Mouse (Mus musculus) heart, embryonic 13.5 days (tissue): ENCODE results near the gene Ywhag. TPM values are rescaled to one million over a fixed set of nuclear protein-coding genes. Genes with fewer than 3 reads are reported as not detected.

Experiments used
- ATAC-seq: fragments of 200-750 bp; cut with Nextera tagmentation; 2 replicates; pipeline ENCODE4 v1.8.0; 2017; ENCODE audit warnings: moderate TSS enrichment; ENCODE audit not compliant: insufficient number of reproducible peaks, low FRiP score, low TSS enrichment; ENCODE audit errors: extremely low read depth
- H3K27ac ChIP-seq: fragments of 300-500 bp; sonication (generic); replicated peaks from 2 replicates; pipeline ENCODE4 v1.5.1; 2015; ENCODE audit warnings: moderate library complexity, mild to moderate bottlenecking, inconsistent platforms
- H3K27me3 ChIP-seq: fragments of 300-500 bp; sonication (generic); replicated peaks from 2 replicates; pipeline ENCODE4 v1.6.1; 2015; ENCODE audit warnings: mild to moderate bottlenecking, inconsistent platforms
- H3K36me3 ChIP-seq: fragments of 300-500 bp; sonication (generic); 2 replicates; pipeline ENCODE4 v1.6.1; 2015; ENCODE audit warnings: mild to moderate bottlenecking, inconsistent platforms
- H3K4me1 ChIP-seq: fragments of 300-500 bp; sonication (generic); 2 replicates; pipeline ENCODE4 v1.6.1; 2015; ENCODE audit warnings: inconsistent platforms
- H3K4me2 ChIP-seq: fragments of 300-500 bp; sonication (generic); 2 replicates; pipeline ENCODE4 v1.6.1; 2015; ENCODE audit warnings: inconsistent platforms, mild to moderate bottlenecking, moderate library complexity
- H3K4me3 ChIP-seq: fragments of 300-500 bp; sonication (generic); 2 replicates; pipeline ENCODE4 v1.5.1; 2015; ENCODE audit warnings: moderate library complexity, mild to moderate bottlenecking, inconsistent platforms
- H3K9ac ChIP-seq: fragments of 300-500 bp; sonication (generic); 2 replicates; pipeline ENCODE4 v1.6.1; 2015; ENCODE audit warnings: inconsistent platforms, mild to moderate bottlenecking, moderate library complexity
- H3K9me3 ChIP-seq: fragments of 300-500 bp; sonication (generic); 2 replicates; pipeline ENCODE4 v1.6.1; 2016; ENCODE audit warnings: inconsistent platforms
- WGBS: fragments of 180-500 bp; shearing (Covaris S2); methylation state at CpG from one replicate; pipeline ENCODE4 v1.1.7; 2015; ENCODE audit warnings: mixed read lengths; 5-methylcytosine and 5-hydroxymethylcytosine counted together
- polyA plus RNA-seq: library from polyadenylated mRNA; unstranded; fragments of >200 nt; fragmentation: Nextera tagmentation; extraction: Ambion mirVana; gene quantifications from 2 replicates; pipeline ENCODE4 v1.2.1, GENCODE M21; 2015

The Ywhag gene
- 157 and 163 TPM in 2 replicates for polyA plus RNA-seq

GRCm38 (mm10) chr5:135934481-135935175 is at the start of gene Ywhag:
Gene Ywhag (minus strand): TSS chr5:135934616.
- Histone ChIP-seq H3K4me3 (peak within 1 kb of the TSS; percentile 90), H3K27ac (peak within 1 kb of the TSS; percentile 97), H3K9me3 (no peaks in the 10 kb centered on the region), H3K4me2 (peak within 1 kb of the TSS; percentile 88), H3K36me3 (peaks cover 28% of the 10 kb centered on the region), H3K4me1 (peaks cover 39% of the 10 kb centered on the region), H3K27me3 (no peaks in the 10 kb centered on the region), H3K9ac (peak within 1 kb of the TSS; percentile 96)
- ATAC-seq: peak; percentile 96
- under 1% methylated on average over 48 of the region's 48 CpGs for WGBS

GRCm38 (mm10) chr5:135982398-135982797 is 48.0 kb upstream of the Ywhag start:
- 37% methylated on average over 6 of the region's 6 CpGs for WGBS
- Histone ChIP-seq H3K9me3 (no peaks in the 10 kb centered on the region), H3K27ac (no peak overlapping the region), H3K4me2 (no peak overlapping the region), H3K4me3 (no peak overlapping the region), H3K27me3 (peaks cover 8% of the 10 kb centered on the region; the same call in 1 of the 2 replicates), H3K4me1 (no peaks in the 10 kb centered on the region), H3K9ac (no peak overlapping the region), H3K36me3 (no peaks in the 10 kb centered on the region)
- no peak for ATAC-seq

- 61% methylated on average over 8 of the region's 8 CpGs for WGBS
- no peak for ATAC-seq
Observed at GRCm38 (mm10) chr5:135979904-135980303, 45.5 kb upstream of the Ywhag start, which contains the start of gene Zp3. Gene Zp3 (plus strand): TSS chr5:135980099.

DNA sequence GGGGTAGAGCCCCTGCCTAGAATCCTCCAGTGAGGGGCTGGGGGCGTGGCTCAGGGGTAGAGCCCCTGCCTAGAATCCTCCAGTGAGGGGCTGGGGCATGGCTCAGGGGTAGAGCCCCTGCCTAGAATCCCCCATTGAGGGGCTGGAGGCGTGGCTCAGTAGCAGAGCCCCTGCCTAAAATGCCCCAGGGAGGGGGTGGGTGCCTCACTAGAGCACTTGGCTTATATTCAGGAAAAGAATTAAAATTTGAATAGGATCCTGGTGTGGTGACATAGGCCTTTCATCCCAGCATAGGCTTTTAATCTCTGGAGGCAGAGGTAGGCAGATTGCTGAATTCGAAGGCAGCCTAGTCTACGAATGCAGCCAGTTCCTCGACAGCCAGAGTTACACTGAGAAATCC is 45.0 kb upstream of the Ywhag start:
- H3K9ac ChIP-seq: no peak overlapping the region
- no peak overlapping the region for H3K4me2 ChIP-seq
- ATAC-seq: no peak
- 75% methylated on average over 5 of the region's 5 CpGs for WGBS
- H3K4me1 ChIP-seq: no peaks in the 10 kb centered on the region
- H3K9me3 ChIP-seq: no peaks in the 10 kb centered on the region
- H3K27me3 ChIP-seq: peaks cover 8% of the 10 kb centered on the region; the same call in 1 of the 2 replicates
- no peaks in the 10 kb centered on the region for H3K36me3 ChIP-seq
- H3K27ac ChIP-seq: no peak overlapping the region
- no peak overlapping the region for H3K4me3 ChIP-seq

More at GRCm38 (mm10) chr5:135979904-135980303, 45.5 kb upstream of the Ywhag start, which contains the start of gene Zp3:
- Histone ChIP-seq H3K4me1 (no peaks in the 10 kb centered on the region), H3K9ac (no peak within 1 kb of the TSS), H3K36me3 (no peaks in the 10 kb centered on the region), H3K9me3 (no peaks in the 10 kb centered on the region), H3K27ac (no peak within 1 kb of the TSS), H3K4me3 (no peak within 1 kb of the TSS), H3K4me2 (no peak within 1 kb of the TSS), H3K27me3 (peaks cover 8% of the 10 kb centered on the region; the same call in 1 of the 2 replicates)

GRCm38 (mm10) chr5:135975893-135976668 is 41.7 kb upstream of the Ywhag start:
- Histone ChIP-seq H3K9ac (no peak overlapping the region), H3K27me3 (no peaks in the 10 kb centered on the region; the same call in 1 of the 2 replicates), H3K36me3 (no peaks in the 10 kb centered on the region), H3K4me3 (no peak overlapping the region), H3K4me2 (no peak overlapping the region), H3K9me3 (no peaks in the 10 kb centered on the region), H3K27ac (no peak overlapping the region), H3K4me1 (no peaks in the 10 kb centered on the region)
- ATAC-seq: no peak; the same call in 1 of the 2 replicates
- WGBS: 83% methylated on average over 8 of the region's 8 CpGs

- no peak within 1 kb of the TSS for H3K27ac ChIP-seq
- no peaks in the 10 kb centered on the region for H3K4me1 ChIP-seq
- WGBS: 16% methylated on average over 9 of the region's 9 CpGs
- peaks cover 3% of the 10 kb centered on the region; the same call in 1 of the 2 replicates for H3K27me3 ChIP-seq
- no peak for ATAC-seq
- no peak within 1 kb of the TSS for H3K4me2 ChIP-seq
- H3K36me3 ChIP-seq: no peaks in the 10 kb centered on the region
- H3K9me3 ChIP-seq: no peaks in the 10 kb centered on the region
- no peak within 1 kb of the TSS for H3K4me3 ChIP-seq
- H3K9ac ChIP-seq: no peak within 1 kb of the TSS
Observed at GRCm38 (mm10) chr5:135974365-135974764, 39.9 kb upstream of the Ywhag start, which contains the start of gene Ssc4d. Gene Ssc4d (minus strand): TSS chr5:135974531.

DNA sequence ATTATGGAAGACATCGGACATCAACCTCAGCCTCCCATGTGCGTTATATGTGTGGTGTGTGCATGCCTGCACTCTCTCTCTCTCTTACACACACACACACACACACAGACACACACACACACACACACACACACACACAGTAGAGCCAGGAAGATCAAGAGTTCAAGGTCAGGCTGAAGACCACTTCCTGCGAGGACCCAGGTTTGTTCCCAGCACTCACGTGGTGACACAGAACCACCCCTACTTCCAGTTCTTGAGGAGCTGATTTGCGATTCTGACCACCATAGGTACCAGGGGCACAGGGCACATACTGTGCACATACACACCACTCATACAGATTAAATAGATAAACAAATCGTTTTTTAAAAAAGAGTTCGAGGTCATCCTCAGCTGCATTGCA is 37.5 kb upstream of the Ywhag start:
- Histone ChIP-seq H3K27ac (no peak overlapping the region), H3K27me3 (0 out of 2 replicates have a peak, but pooled peaks cover 3% of the 10 kb centered on the region), H3K9me3 (no peaks in the 10 kb centered on the region), H3K36me3 (no peaks in the 10 kb centered on the region), H3K4me1 (no peaks in the 10 kb centered on the region), H3K4me3 (no peak overlapping the region), H3K9ac (no peak overlapping the region), H3K4me2 (no peak overlapping the region)
- WGBS: 77% methylated on average over 7 of the region's 7 CpGs
- no peak for ATAC-seq

DNA sequence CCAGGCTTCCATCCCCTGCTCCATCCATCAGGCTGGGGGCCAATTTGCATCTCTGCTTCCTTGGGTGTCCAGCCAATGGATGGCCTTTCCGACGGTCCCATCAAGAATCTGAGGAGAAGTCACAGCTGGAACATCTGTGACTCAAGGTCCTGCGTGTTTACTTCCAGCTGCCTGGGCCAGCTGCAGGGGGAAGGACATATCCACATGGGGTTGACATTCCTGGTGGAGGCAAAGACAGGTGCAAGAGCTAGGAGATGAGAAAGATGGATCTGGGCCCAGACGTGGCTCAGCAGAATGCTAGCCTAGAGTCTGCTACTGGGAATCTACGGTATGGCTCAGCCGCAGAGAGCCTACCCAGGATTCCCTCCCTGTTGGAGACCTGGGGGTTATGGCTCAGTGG is 35.8 kb upstream of the Ywhag start:
- Histone ChIP-seq H3K4me2 (no peak overlapping the region), H3K27ac (no peak overlapping the region), H3K9ac (no peak overlapping the region), H3K4me1 (peaks cover 8% of the 10 kb centered on the region), H3K4me3 (no peak overlapping the region), H3K9me3 (no peaks in the 10 kb centered on the region), H3K27me3 (0 out of 2 replicates have a peak, but pooled peaks cover 5% of the 10 kb centered on the region), H3K36me3 (no peaks in the 10 kb centered on the region)
- ATAC-seq: no peak
- WGBS: 70% methylated on average over 6 of the region's 6 CpGs

DNA sequence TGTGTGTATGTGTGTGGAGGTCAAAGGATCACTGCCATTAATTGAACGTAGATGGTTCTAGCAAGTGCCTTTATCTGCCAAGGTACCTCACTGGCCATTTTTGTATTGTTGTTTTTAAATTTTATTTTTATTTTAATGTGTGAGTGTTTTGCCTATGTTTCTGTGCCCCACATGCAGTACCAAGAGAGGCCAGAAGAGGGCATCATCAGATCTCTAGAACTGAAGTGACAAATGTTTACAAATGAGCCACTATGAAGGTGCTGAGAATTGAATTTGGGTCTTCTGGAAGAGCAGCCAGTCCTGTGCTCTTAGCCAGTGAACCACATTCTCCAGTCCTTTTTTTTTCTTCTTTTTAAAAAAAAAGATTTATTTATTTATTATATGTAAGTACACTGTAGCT is 34.4 kb upstream of the Ywhag start:
- ATAC-seq: no peak
- Histone ChIP-seq H3K27me3 (peaks cover 9% of the 10 kb centered on the region; the same call in 1 of the 2 replicates), H3K36me3 (no peaks in the 10 kb centered on the region), H3K4me2 (no peak overlapping the region), H3K27ac (no peak overlapping the region), H3K4me3 (no peak overlapping the region), H3K9ac (no peak overlapping the region), H3K4me1 (peaks cover 12% of the 10 kb centered on the region), H3K9me3 (no peaks in the 10 kb centered on the region)
- 35% methylated on average over 1 of the region's 1 CpGs for WGBS

DNA sequence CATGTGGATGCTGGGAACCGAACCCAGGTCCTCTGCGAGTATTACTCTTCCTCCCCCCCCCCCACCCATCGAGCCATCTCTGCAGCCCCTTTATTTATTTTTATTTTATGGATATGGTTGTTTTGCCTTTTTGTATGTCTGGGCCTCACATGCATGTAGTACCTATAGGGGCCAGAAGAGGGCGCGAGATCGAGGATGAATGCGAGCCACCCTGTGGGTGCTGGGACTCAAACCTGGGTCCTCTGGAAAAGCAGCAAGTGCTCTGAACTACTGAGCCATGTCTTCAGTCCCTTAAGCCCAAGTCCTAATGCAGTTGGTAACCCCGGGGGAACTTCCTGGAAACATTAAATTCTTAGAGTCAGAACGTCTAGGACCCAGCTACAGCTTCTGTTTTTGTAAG is 32.5 kb upstream of the Ywhag start:
- 45% methylated on average over 9 of the region's 9 CpGs for WGBS
- H3K4me3 ChIP-seq: no peak overlapping the region
- peaks cover 18% of the 10 kb centered on the region for H3K4me1 ChIP-seq
- no peak overlapping the region for H3K9ac ChIP-seq
- no peak for ATAC-seq
- no peak overlapping the region for H3K27ac ChIP-seq
- peaks cover 9% of the 10 kb centered on the region; the same call in 1 of the 2 replicates for H3K27me3 ChIP-seq
- H3K4me2 ChIP-seq: no peak overlapping the region
- H3K36me3 ChIP-seq: no peaks in the 10 kb centered on the region
- H3K9me3 ChIP-seq: no peaks in the 10 kb centered on the region

GRCm38 (mm10) chr5:135965501-135965930 is 31.1 kb upstream of the Ywhag start:
- Histone ChIP-seq H3K9me3 (no peaks in the 10 kb centered on the region), H3K4me3 (peak overlapping the region; percentile 33), H3K4me2 (peak overlapping the region; percentile 65), H3K4me1 (peaks cover 30% of the 10 kb centered on the region), H3K27ac (no peak overlapping the region), H3K27me3 (peaks cover 9% of the 10 kb centered on the region; the same call in 1 of the 2 replicates), H3K9ac (peak overlapping the region; percentile 50; the same call in 1 of the 2 replicates), H3K36me3 (no peaks in the 10 kb centered on the region)
- 11% methylated on average over 24 of the region's 24 CpGs for WGBS
- no peak for ATAC-seq
